Mouse (Mus musculus) heart, embryonic 13.5 days (tissue): ENCODE results near the gene Prr13. TPM values are rescaled to one million over a fixed set of nuclear protein-coding genes. Genes with fewer than 3 reads are reported as not detected.

Experiments
- ATAC-seq: fragments of 200-750 bp; cut with Nextera tagmentation; 2 replicates; pipeline ENCODE4 v1.8.0; 2017; ENCODE audit warnings: moderate TSS enrichment; ENCODE audit not compliant: insufficient number of reproducible peaks, low FRiP score, low TSS enrichment; ENCODE audit errors: extremely low read depth
- H3K27ac ChIP-seq: fragments of 300-500 bp; sonication (generic); replicated peaks from 2 replicates; pipeline ENCODE4 v1.5.1; 2015; ENCODE audit warnings: moderate library complexity, mild to moderate bottlenecking, inconsistent platforms
- H3K27me3 ChIP-seq: fragments of 300-500 bp; sonication (generic); replicated peaks from 2 replicates; pipeline ENCODE4 v1.6.1; 2015; ENCODE audit warnings: mild to moderate bottlenecking, inconsistent platforms
- H3K36me3 ChIP-seq: fragments of 300-500 bp; sonication (generic); 2 replicates; pipeline ENCODE4 v1.6.1; 2015; ENCODE audit warnings: mild to moderate bottlenecking, inconsistent platforms
- H3K4me1 ChIP-seq: fragments of 300-500 bp; sonication (generic); 2 replicates; pipeline ENCODE4 v1.6.1; 2015; ENCODE audit warnings: inconsistent platforms
- H3K4me2 ChIP-seq: fragments of 300-500 bp; sonication (generic); 2 replicates; pipeline ENCODE4 v1.6.1; 2015; ENCODE audit warnings: inconsistent platforms, mild to moderate bottlenecking, moderate library complexity
- H3K4me3 ChIP-seq: fragments of 300-500 bp; sonication (generic); 2 replicates; pipeline ENCODE4 v1.5.1; 2015; ENCODE audit warnings: moderate library complexity, mild to moderate bottlenecking, inconsistent platforms
- H3K9ac ChIP-seq: fragments of 300-500 bp; sonication (generic); 2 replicates; pipeline ENCODE4 v1.6.1; 2015; ENCODE audit warnings: inconsistent platforms, mild to moderate bottlenecking, moderate library complexity
- H3K9me3 ChIP-seq: fragments of 300-500 bp; sonication (generic); 2 replicates; pipeline ENCODE4 v1.6.1; 2016; ENCODE audit warnings: inconsistent platforms
- WGBS: fragments of 180-500 bp; shearing (Covaris S2); methylation state at CpG from one replicate; pipeline ENCODE4 v1.1.7; 2015; ENCODE audit warnings: mixed read lengths; 5-methylcytosine and 5-hydroxymethylcytosine counted together
- polyA plus RNA-seq: library from polyadenylated mRNA; unstranded; fragments of >200 nt; fragmentation: Nextera tagmentation; extraction: Ambion mirVana; gene quantifications from 2 replicates; pipeline ENCODE4 v1.2.1, GENCODE M21; 2015

The Prr13 gene
- 93.9 and 102 TPM in 2 replicates for polyA plus RNA-seq

GRCm38 (mm10) chr15:102458904-102459317, at the start of gene Prr13:
Prr13 (plus strand) TSS chr15:102459028.
- peak within 1 kb of the TSS; percentile 57 for H3K4me3 ChIP-seq
- WGBS = under 1% methylated on average over 19 of the region's 19 CpGs
- H3K4me2 ChIP-seq = peak within 1 kb of the TSS; percentile 68
- H3K27ac ChIP-seq = peak within 1 kb of the TSS; percentile 68
- ATAC-seq = peak; percentile 62
- H3K27me3 ChIP-seq = no peaks in the 10 kb centered on the region
- H3K9ac ChIP-seq = peak within 1 kb of the TSS; percentile 79
- H3K36me3 ChIP-seq = peaks cover 22% of the 10 kb centered on the region
- no peaks in the 10 kb centered on the region for H3K9me3 ChIP-seq
- peaks cover 26% of the 10 kb centered on the region for H3K4me1 ChIP-seq

GRCm38 (mm10) chr15:102409286-102409685, 49.5 kb upstream of the Prr13 start:
- Histone ChIP-seq H3K4me2 (peak overlapping the region; percentile 34), H3K9ac (peak overlapping the region; percentile 42), H3K4me1 (peaks cover 63% of the 10 kb centered on the region), H3K36me3 (peaks cover 67% of the 10 kb centered on the region), H3K27ac (no peak overlapping the region), H3K27me3 (no peaks in the 10 kb centered on the region), H3K4me3 (no peak overlapping the region), H3K9me3 (no peaks in the 10 kb centered on the region)
- no peak for ATAC-seq
- WGBS = 91% methylated on average over 3 of the region's 3 CpGs

GRCm38 (mm10) chr15:102411077-102411476, 47.8 kb upstream of the Prr13 start:
- no peaks in the 10 kb centered on the region for H3K27me3 ChIP-seq
- WGBS = 100% methylated on average over 1 of the region's 1 CpGs
- H3K4me2 ChIP-seq = peak overlapping the region; percentile 42
- no peak overlapping the region for H3K27ac ChIP-seq
- no peak overlapping the region for H3K9ac ChIP-seq
- peaks cover 63% of the 10 kb centered on the region for H3K4me1 ChIP-seq
- H3K36me3 ChIP-seq = peaks cover 83% of the 10 kb centered on the region
- H3K4me3 ChIP-seq = peak overlapping the region; percentile 23
- ATAC-seq = no peak
- no peaks in the 10 kb centered on the region for H3K9me3 ChIP-seq

GRCm38 (mm10) chr15:102413687-102414086, 45.1 kb upstream of the Prr13 start:
- no peak overlapping the region for H3K4me2 ChIP-seq
- no peak for ATAC-seq
- no peaks in the 10 kb centered on the region for H3K9me3 ChIP-seq
- H3K27ac ChIP-seq = no peak overlapping the region
- H3K9ac ChIP-seq = no peak overlapping the region
- H3K4me3 ChIP-seq = no peak overlapping the region
- no peaks in the 10 kb centered on the region for H3K27me3 ChIP-seq
- H3K36me3 ChIP-seq = peaks cover 86% of the 10 kb centered on the region
- peaks cover 51% of the 10 kb centered on the region for H3K4me1 ChIP-seq

GRCm38 (mm10) chr15:102417524-102417923, 41.3 kb upstream of the Prr13 start:
- Histone ChIP-seq H3K9ac (no peak overlapping the region), H3K27ac (no peak overlapping the region), H3K36me3 (peaks cover 61% of the 10 kb centered on the region), H3K9me3 (no peaks in the 10 kb centered on the region), H3K4me3 (no peak overlapping the region), H3K27me3 (no peaks in the 10 kb centered on the region), H3K4me2 (no peak overlapping the region), H3K4me1 (peaks cover 30% of the 10 kb centered on the region)
- no peak for ATAC-seq
- 87% methylated on average over 2 of the region's 2 CpGs for WGBS

- WGBS = 40% methylated on average over 1 of the region's 1 CpGs
- Histone ChIP-seq H3K27ac (peak overlapping the region; percentile 22), H3K9ac (no peak overlapping the region), H3K4me3 (no peak overlapping the region), H3K4me1 (peaks cover 17% of the 10 kb centered on the region), H3K4me2 (no peak overlapping the region), H3K36me3 (peaks cover 58% of the 10 kb centered on the region), H3K9me3 (no peaks in the 10 kb centered on the region), H3K27me3 (no peaks in the 10 kb centered on the region)
- no peak for ATAC-seq
These were observed 37.8 kb upstream of the Prr13 start for GRCm38 (mm10) chr15:102420986-102421385.

- ATAC-seq = no peak
- Histone ChIP-seq H3K27me3 (no peaks in the 10 kb centered on the region), H3K4me2 (no peak overlapping the region), H3K4me3 (no peak overlapping the region), H3K9me3 (no peaks in the 10 kb centered on the region), H3K27ac (no peak overlapping the region), H3K36me3 (peaks cover 62% of the 10 kb centered on the region), H3K9ac (no peak overlapping the region), H3K4me1 (peaks cover 17% of the 10 kb centered on the region)
- WGBS = 53% methylated on average over 3 of the region's 3 CpGs
These were observed 37.4 kb upstream of the Prr13 start for GRCm38 (mm10) chr15:102421437-102421836.

GRCm38 (mm10) chr15:102423602-102424240, 35.1 kb upstream of the Prr13 start:
- no peak for ATAC-seq
- Histone ChIP-seq H3K9me3 (no peaks in the 10 kb centered on the region), H3K36me3 (peaks cover 70% of the 10 kb centered on the region), H3K4me1 (peaks cover 11% of the 10 kb centered on the region), H3K4me2 (no peak overlapping the region), H3K27ac (no peak overlapping the region), H3K9ac (no peak overlapping the region), H3K4me3 (no peak overlapping the region), H3K27me3 (no peaks in the 10 kb centered on the region)
- WGBS = 92% methylated on average over 2 of the region's 2 CpGs

- Histone ChIP-seq H3K27ac (no peak overlapping the region), H3K27me3 (no peaks in the 10 kb centered on the region), H3K4me2 (no peak overlapping the region), H3K36me3 (peaks cover 70% of the 10 kb centered on the region), H3K9me3 (no peaks in the 10 kb centered on the region), H3K4me1 (peaks cover 10% of the 10 kb centered on the region), H3K9ac (no peak overlapping the region), H3K4me3 (no peak overlapping the region)
- ATAC-seq = no peak
- 72% methylated on average over 2 of the region's 2 CpGs for WGBS
These were observed 34.2 kb upstream of the Prr13 start for GRCm38 (mm10) chr15:102424657-102425056.

- Histone ChIP-seq H3K36me3 (peaks cover 92% of the 10 kb centered on the region), H3K9ac (no peak overlapping the region), H3K4me1 (no peaks in the 10 kb centered on the region), H3K27ac (no peak overlapping the region), H3K4me3 (no peak overlapping the region), H3K9me3 (no peaks in the 10 kb centered on the region), H3K27me3 (no peaks in the 10 kb centered on the region), H3K4me2 (no peak overlapping the region)
- 97% methylated on average over 1 of the region's 1 CpGs for WGBS
- no peak for ATAC-seq
These were observed 31.9 kb upstream of the Prr13 start for GRCm38 (mm10) chr15:102426963-102427362.

- WGBS = 72% methylated on average over 1 of the region's 1 CpGs
- Histone ChIP-seq H3K27ac (peak overlapping the region; percentile 42; the same call in 1 of the 2 replicates), H3K36me3 (peaks cover 96% of the 10 kb centered on the region), H3K4me2 (no peak overlapping the region), H3K4me1 (no peaks in the 10 kb centered on the region), H3K4me3 (no peak overlapping the region), H3K9ac (no peak overlapping the region), H3K9me3 (no peaks in the 10 kb centered on the region), H3K27me3 (no peaks in the 10 kb centered on the region)
- no peak for ATAC-seq
These were observed 26.8 kb upstream of the Prr13 start for GRCm38 (mm10) chr15:102432046-102432445.

- 93% methylated on average over 4 of the region's 4 CpGs for WGBS
- Histone ChIP-seq H3K4me3 (no peak overlapping the region), H3K4me1 (no peaks in the 10 kb centered on the region), H3K36me3 (peaks cover 87% of the 10 kb centered on the region), H3K9me3 (no peaks in the 10 kb centered on the region), H3K27ac (no peak overlapping the region), H3K9ac (no peak overlapping the region), H3K4me2 (no peak overlapping the region), H3K27me3 (no peaks in the 10 kb centered on the region)
- ATAC-seq = no peak
These were observed 25.7 kb upstream of the Prr13 start for GRCm38 (mm10) chr15:102433173-102433572.
